Mouse (Mus musculus) embryonic fibroblast, embryonic 13.5 days (primary cell): ENCODE measurements around the gene Pten.

Experiments used
- CTCF ChIP-seq: IDR thresholded peaks from 2 replicates; pipeline ENCODE4 v1.5.1; 2011; ENCODE audit warnings: mild to moderate bottlenecking, control low read depth, low read length, moderate library complexity, borderline replicate concordance; ENCODE audit not compliant: insufficient read depth
- POLR2A ChIP-seq: IDR thresholded peaks from 2 replicates; pipeline ENCODE4 v1.6.1; 2011; ENCODE audit warnings: low read depth, mild to moderate bottlenecking, control low read depth, low read length, moderate library complexity

DNA sequence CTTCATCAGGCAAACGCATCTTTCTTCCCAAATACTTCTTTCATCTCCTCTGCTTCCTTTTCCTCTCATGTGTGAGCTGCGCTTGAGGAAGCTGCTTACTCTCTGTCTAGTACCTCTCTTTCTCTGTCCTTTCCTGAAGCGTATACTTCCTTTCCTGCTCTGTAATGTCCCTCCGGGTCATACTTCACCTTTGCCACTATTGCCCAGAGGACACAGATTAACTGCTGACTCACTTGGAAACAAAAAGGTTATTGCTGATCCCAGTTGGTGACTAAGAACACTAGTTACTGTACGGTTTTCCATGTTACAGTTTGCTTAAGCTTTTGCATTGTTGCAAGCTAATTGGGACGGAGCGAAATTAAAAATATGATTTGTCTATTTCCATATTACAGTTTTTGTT is 19.5 kb upstream of the Pten start:
- TF ChIP-seq POLR2A (no peak), CTCF (no peak)
